Comparison of ENCODE assay signal across 8 mouse cellular contexts in the genomic region with DNA sequence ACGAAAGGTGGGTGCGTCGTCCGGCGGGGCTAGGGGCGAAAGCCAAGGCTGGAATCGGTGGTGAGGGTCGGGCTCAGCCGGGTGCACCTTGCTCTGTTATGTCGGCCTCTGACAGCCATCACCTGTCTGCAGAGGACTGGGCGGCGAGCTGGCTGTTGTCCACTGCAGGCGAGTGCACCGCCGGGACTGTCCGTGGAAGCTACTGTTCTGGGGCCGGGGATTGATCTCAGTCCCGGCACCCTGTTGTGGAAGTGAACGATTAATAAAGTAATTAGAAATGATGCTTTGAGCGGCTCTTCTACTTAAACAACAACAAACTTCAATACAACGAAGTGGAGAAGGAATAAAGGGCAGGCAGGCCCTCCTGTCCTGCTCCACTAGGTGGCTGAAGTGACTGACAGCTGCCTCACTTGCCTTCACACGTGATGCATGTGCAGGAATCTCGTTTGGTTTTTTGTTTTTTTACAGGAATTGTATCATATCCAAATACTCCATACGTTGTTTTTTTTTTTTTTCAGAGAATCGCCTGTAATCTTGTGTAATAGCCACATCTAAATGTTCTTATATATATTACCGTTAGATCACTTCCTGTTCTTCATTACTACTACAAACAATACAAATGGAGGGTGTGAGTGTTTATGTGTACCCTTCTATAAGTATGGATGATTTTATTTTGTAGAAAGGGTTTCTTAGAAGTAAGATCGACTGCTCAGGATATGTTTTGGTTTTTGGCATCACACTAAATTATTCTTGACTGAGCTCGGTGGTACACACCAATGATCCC. TPM values are rescaled to one million over a fixed set of nuclear protein-coding genes. Genes with fewer than 3 reads are reported as not detected.
DNase-seq lines count a peak whose midpoint lies in the region; ATAC-seq lines count a peak whose summit lies in the region.

No protein-coding gene starts in this region.

- H3K36me3 ChIP-seq in forebrain, embryonic 13.5 days (ENCODE audit: poor library complexity, severe bottlenecking), result peaks cover 32% of the 10 kb centered on the region
- peaks cover 35% of the 10 kb centered on the region for H3K36me3 ChIP-seq in limb, embryonic 13.5 days
- H3K36me3 ChIP-seq in midbrain, embryonic 13.5 days, result peaks cover 34% of the 10 kb centered on the region

- peaks cover 36% of the 10 kb centered on the region for H3K4me1 ChIP-seq in forebrain, embryonic 13.5 days
- peaks cover 20% of the 10 kb centered on the region for H3K4me1 ChIP-seq in limb, embryonic 13.5 days
- peaks cover 52% of the 10 kb centered on the region for H3K4me1 ChIP-seq in midbrain, embryonic 13.5 days (replicated peaks)

- H3K27ac ChIP-seq in forebrain, embryonic 13.5 days, result peak overlapping the region; percentile 100
- peak overlapping the region; percentile 98 for H3K27ac ChIP-seq in limb, embryonic 13.5 days
- H3K27ac ChIP-seq in midbrain, embryonic 13.5 days, result peak overlapping the region; percentile 98

- peak overlapping the region; percentile 90 for H3K9ac ChIP-seq in forebrain, embryonic 13.5 days
- peak overlapping the region; percentile 85 for H3K9ac ChIP-seq in limb, embryonic 13.5 days
- peak overlapping the region; percentile 88 for H3K9ac ChIP-seq in midbrain, embryonic 13.5 days (replicated peaks)

- no peaks in the 10 kb centered on the region for H3K9me3 ChIP-seq in forebrain, embryonic 13.5 days (replicated peaks)
- H3K9me3 ChIP-seq in limb, embryonic 13.5 days, result no peaks in the 10 kb centered on the region
- no peaks in the 10 kb centered on the region for H3K9me3 ChIP-seq in midbrain, embryonic 13.5 days

- H3K4me3 ChIP-seq in forebrain, embryonic 13.5 days, result peak overlapping the region; percentile 75
- peak overlapping the region; percentile 78 for H3K4me3 ChIP-seq in limb, embryonic 13.5 days
- peak overlapping the region; percentile 79 for H3K4me3 ChIP-seq in midbrain, embryonic 13.5 days (replicated peaks)

- no peak for ATAC-seq in forebrain, embryonic 13.5 days
- ATAC-seq in limb, embryonic 13.5 days (ENCODE audit: low FRiP score, low read depth), result peak; percentile 59
- ATAC-seq in midbrain, embryonic 13.5 days, result peak; percentile 1
- ATAC-seq in cerebellum, adult (ENCODE audit: insufficient number of reproducible peaks, low FRiP score, low TSS enrichment), result no peak

- H3K27me3 ChIP-seq in forebrain, embryonic 13.5 days, result no peaks in the 10 kb centered on the region
- H3K27me3 ChIP-seq in limb, embryonic 13.5 days, result no peaks in the 10 kb centered on the region
- no peaks in the 10 kb centered on the region for H3K27me3 ChIP-seq in midbrain, embryonic 13.5 days

- 6% methylated on average over 28 of the region's 28 CpGs for WGBS in forebrain, embryonic 13.5 days
- whole genome bisulfite sequencing in limb, embryonic 13.5 days, result 4% methylated on average over 28 of the region's 28 CpGs
- WGBS in midbrain, embryonic 13.5 days, result 5% methylated on average over 28 of the region's 28 CpGs

- H3K4me2 ChIP-seq in forebrain, embryonic 13.5 days, result peak overlapping the region; percentile 67
- peak overlapping the region; percentile 65 for H3K4me2 ChIP-seq in limb, embryonic 13.5 days (replicated peaks)
- H3K4me2 ChIP-seq in midbrain, embryonic 13.5 days (replicated peaks), result peak overlapping the region; percentile 68

- DNase-seq in retina, postnatal 1 day, result peak; percentile 70
- DNase-seq in retina, embryonic 14.5 days (ENCODE audit: low spot score), result no peak
- DNase-seq in ZHBTc4 (ENCODE audit: low read depth, low spot score), result peak; percentile 52
- DNase-seq in urinary bladder, postnatal 10 days (ENCODE audit: low spot score), result no peak

RNA-seq across cellular contexts. Expression of gene Narf, which starts 0.5 kb away (rescaled TPM):
- 74.0 and 78.9 TPM in 2 replicates for polyA plus RNA-seq in forebrain, embryonic 13.5 days (2015; fragmentation: Nextera tagmentation; extraction: Ambion mirVana)
- 69.3 and 73.5 TPM in 2 replicates for polyA plus RNA-seq in limb, embryonic 13.5 days (2015; fragmentation: Nextera tagmentation; extraction: Ambion mirVana)
- polyA plus RNA-seq in midbrain, embryonic 13.5 days (2015; fragmentation: Nextera tagmentation; extraction: Ambion mirVana), result 105 and 108 TPM in 2 replicates

RNA-seq across cellular contexts. Expression of gene Cybc1, which starts 8.4 kb away (rescaled TPM):
- polyA plus RNA-seq in forebrain, embryonic 13.5 days (2015; fragmentation: Nextera tagmentation; extraction: Ambion mirVana), result 37.0 and 41.2 TPM in 2 replicates
- polyA plus RNA-seq in limb, embryonic 13.5 days (2015; fragmentation: Nextera tagmentation; extraction: Ambion mirVana), result 40.2 and 41.5 TPM in 2 replicates
- polyA plus RNA-seq in midbrain, embryonic 13.5 days (2015; fragmentation: Nextera tagmentation; extraction: Ambion mirVana), result 42.6 and 43.8 TPM in 2 replicates

RNA-seq across cellular contexts. Expression of gene Foxk2, which starts 22.3 kb away (rescaled TPM):
- 13.4 and 14.2 TPM in 2 replicates for polyA plus RNA-seq in forebrain, embryonic 13.5 days (2015; fragmentation: Nextera tagmentation; extraction: Ambion mirVana)
- 8.9 and 9.2 TPM in 2 replicates for polyA plus RNA-seq in limb, embryonic 13.5 days (2015; fragmentation: Nextera tagmentation; extraction: Ambion mirVana)
- 11.9 and 13.0 TPM in 2 replicates for polyA plus RNA-seq in midbrain, embryonic 13.5 days (2015; fragmentation: Nextera tagmentation; extraction: Ambion mirVana)

RNA-seq across cellular contexts. Expression of gene Ogfod3, which starts 33.0 kb away (rescaled TPM):
- polyA plus RNA-seq in forebrain, embryonic 13.5 days (2015; fragmentation: Nextera tagmentation; extraction: Ambion mirVana), result 16.8 and 17.2 TPM in 2 replicates
- polyA plus RNA-seq in limb, embryonic 13.5 days (2015; fragmentation: Nextera tagmentation; extraction: Ambion mirVana), result 20.0 and 22.4 TPM in 2 replicates
- 20.2 and 22.9 TPM in 2 replicates for polyA plus RNA-seq in midbrain, embryonic 13.5 days (2015; fragmentation: Nextera tagmentation; extraction: Ambion mirVana)

RNA-seq across cellular contexts. Expression of gene Hexdc, which starts 33.3 kb away (rescaled TPM):
- polyA plus RNA-seq in forebrain, embryonic 13.5 days (2015; fragmentation: Nextera tagmentation; extraction: Ambion mirVana), result 11.4 and 12.0 TPM in 2 replicates
- 10.4 and 10.6 TPM in 2 replicates for polyA plus RNA-seq in limb, embryonic 13.5 days (2015; fragmentation: Nextera tagmentation; extraction: Ambion mirVana)
- polyA plus RNA-seq in midbrain, embryonic 13.5 days (2015; fragmentation: Nextera tagmentation; extraction: Ambion mirVana), result 18.2 and 21.1 TPM in 2 replicates

Comparison
In these comparisons a context has a peak if more than half of its experiments do, and no peak if none do; other contexts are left out.
1. DNase-seq: peak in retina, postnatal 1 day (single experiment) and ZHBTc4 (single experiment); none in retina, embryonic 14.5 days (single experiment) and urinary bladder, postnatal 10 days (single experiment).
2. ATAC-seq: peak in limb, embryonic 13.5 days (single experiment) and midbrain, embryonic 13.5 days (single experiment); none in forebrain, embryonic 13.5 days (single experiment) and cerebellum, adult (single experiment).
3. Peak in every context shown above with its lines, with median percentiles within 50 percentile points of each other: H3K27ac ChIP-seq, H3K4me2 ChIP-seq, H3K4me3 ChIP-seq and H3K9ac ChIP-seq.